Mouse (Mus musculus) gastrocnemius, adult 2 months (tissue): ENCODE results near the gene Crocc2. TPM values are rescaled to one million over a fixed set of nuclear protein-coding genes. Genes with fewer than 3 reads are reported as not detected.

Experiments
- DNase-seq: peaks from one replicate; pipeline ENCODE4 v3.0.0; 2022
- H3K27ac ChIP-seq: fragments of 200-600 bp; 2 replicates; pipeline ENCODE4 v1.8.1; 2022; ENCODE audit warnings: mild to moderate bottlenecking
- H3K4me3 ChIP-seq: fragments of 200-600 bp; 2 replicates; pipeline ENCODE4 v1.8.1; 2022; ENCODE audit warnings: mild to moderate bottlenecking, moderate library complexity
- CTCF ChIP-seq: fragments of 200-600 bp; IDR thresholded peaks from 2 replicates; pipeline ENCODE4 v1.8.1; 2022; ENCODE audit warnings: antibody characterized with exemption, mild to moderate bottlenecking, moderate library complexity
- intact Hi-C: fragments of 180-260 bp; cut with DNase I; formaldehyde crosslinking; loops from one replicate; pipeline ENCODE4 v1.15.1; 2025
- microRNA-seq: library from miRNA; unstranded; fragments of <30 nt; microRNA quantifications from one replicate; pipeline ENCODE4 v1.2.0, GENCODE M21; 2021
- total RNA-seq, 2 experiments: library from RNA; stranded (reverse); gene quantifications; 2 replicates each; pipeline ENCODE4 v1.2.3; 2021

Crocc2 gene
- total RNA-seq, 2 experiments from 2014 or later: not detected

DNA sequence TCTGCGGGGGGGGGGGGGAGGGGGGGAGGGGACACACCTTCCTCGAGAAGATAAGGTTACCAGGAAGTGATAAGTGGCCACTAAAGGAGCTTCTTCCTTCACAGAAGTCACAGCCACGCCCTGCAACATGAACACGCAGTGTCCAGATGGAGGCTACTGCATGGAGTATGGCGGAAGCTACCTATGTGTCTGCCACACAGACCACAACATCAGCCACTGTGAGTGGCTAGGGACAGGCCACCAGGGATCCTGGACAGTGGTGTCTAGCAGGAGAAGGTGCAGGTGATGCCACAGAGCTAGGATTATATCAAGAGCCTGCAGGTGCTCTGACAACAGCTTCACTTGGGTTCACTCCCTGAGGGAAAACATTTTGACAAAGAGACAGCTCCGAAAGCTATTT is 103.2 kb downstream of the Crocc2 start:
- Histone ChIP-seq H3K27ac (no peak overlapping the region), H3K4me3 (no peak overlapping the region)
- no peak for TF ChIP-seq CTCF
- DNase-seq: no peak
- intact Hi-C loops: no loop called here

DNA sequence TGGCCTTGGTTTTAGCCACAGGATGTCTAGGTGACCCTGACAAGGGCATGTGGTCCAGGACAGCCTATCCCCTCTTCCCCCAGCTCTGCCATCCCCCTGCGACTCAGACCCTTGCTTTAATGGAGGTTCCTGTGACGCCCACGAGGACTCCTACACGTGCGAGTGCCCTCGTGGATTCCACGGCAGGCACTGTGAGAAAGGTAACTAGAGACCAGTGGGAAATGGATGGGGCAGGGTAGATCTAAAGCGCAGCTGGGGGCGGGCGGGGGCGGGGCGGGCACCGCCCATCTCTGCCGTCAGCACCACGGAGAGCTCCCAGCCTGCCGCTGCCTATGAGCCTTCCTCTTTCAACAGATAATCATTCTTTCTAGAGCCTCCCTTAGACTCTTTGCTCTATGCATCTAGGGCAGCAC is 103.9 kb downstream of the Crocc2 start:
- no peak for DNase-seq
- Histone ChIP-seq H3K27ac (no peak overlapping the region), H3K4me3 (no peak overlapping the region)
- no peak for TF ChIP-seq CTCF
- intact Hi-C loops: no loop called here

DNA sequence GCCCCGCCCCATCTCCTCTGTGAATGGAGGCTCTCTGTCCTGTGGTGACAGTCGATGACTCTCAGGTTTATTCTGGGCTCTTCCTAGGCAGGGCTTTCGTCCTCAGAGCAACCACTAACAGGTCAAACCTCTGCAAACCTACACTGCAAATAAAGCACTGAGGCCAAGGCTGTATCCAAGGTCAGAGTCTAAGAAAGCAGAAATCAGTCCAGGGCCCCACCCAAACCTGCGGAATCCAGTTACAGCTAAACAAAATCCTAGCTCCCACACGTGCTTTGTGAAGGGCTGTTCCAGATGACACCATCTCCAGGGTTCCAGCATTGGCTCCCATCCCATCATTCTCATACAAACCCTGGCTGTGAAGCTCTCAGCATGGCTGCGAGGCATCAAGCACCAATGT is 107.0 kb downstream of the Crocc2 start:
- Histone ChIP-seq H3K4me3 (no peak overlapping the region), H3K27ac (no peak overlapping the region)
- no peak for TF ChIP-seq CTCF
- intact Hi-C loops: no loop called here
- DNase-seq: no peak

DNA sequence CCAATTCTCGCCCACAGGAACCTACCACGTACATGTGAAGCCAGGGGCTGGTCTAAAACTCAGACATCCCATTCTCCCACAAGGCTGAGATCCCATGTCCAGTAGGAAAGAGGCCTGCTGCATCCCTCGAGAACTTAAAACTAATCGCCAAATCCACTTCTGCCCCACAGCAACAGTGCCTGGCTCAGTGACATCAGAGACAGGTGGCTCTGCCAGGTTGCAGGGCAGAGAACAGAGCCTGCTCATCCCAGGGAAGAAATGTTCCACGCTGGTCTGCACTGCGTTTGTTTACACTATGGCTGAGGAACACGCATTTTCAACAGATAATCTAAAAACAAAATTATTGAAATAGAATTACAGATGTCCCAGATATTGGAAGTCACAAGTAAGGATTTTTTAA is 108.5 kb downstream of the Crocc2 start:
- no peak overlapping the region for H3K27ac ChIP-seq
- H3K4me3 ChIP-seq: no peak overlapping the region
- intact Hi-C loops: no loop called here
- no peak for DNase-seq
- TF ChIP-seq CTCF: no peak

Small RNAs within 50 kb of the gene (microRNA-seq; reads per million reads assigned to microRNA genes)
- gene Mir6901: not detected

Other genes with a start within 250 kb of the Crocc2 start
- 1 to 10 TPM; 4.8 to 5.5 TPM for gene Capn10, start 234.3 kb upstream of the Crocc2 start, total RNA-seq
- gene Gpr35, start 217.9 kb upstream of the Crocc2 start, total RNA-seq: under 1 TPM; 0.25 to 0.61 TPM
- not detected for gene Aqp12, start 162.4 kb upstream of the Crocc2 start, total RNA-seq
- 1 to 10 TPM; 1.3 to 1.4 TPM for gene Kif1a, start 66.8 kb upstream of the Crocc2 start, total RNA-seq
- not detected for gene Agxt, start 33.5 kb upstream of the Crocc2 start, total RNA-seq
- not detected for gene 2310007B03Rik, start 7.8 kb upstream of the Crocc2 start, total RNA-seq
- gene Sned1, start 67.1 kb downstream of the Crocc2 start, total RNA-seq: 1 to 10 TPM; 5.1 to 5.4 TPM
- 10 to 100 TPM in 1 of 2 experiments, 1 to 10 TPM in 1; 8.7 to 12.1 TPM for gene Mterf4, start 137.2 kb downstream of the Crocc2 start, total RNA-seq
- gene Ppp1r7, start 174.1 kb downstream of the Crocc2 start, total RNA-seq: 10 to 100 TPM; 21.4 to 22.1 TPM
- under 1 TPM; 0.13 to 0.20 TPM for gene Pask, start 174.8 kb downstream of the Crocc2 start, total RNA-seq
- not detected for gene Ano7, start 205.2 kb downstream of the Crocc2 start, total RNA-seq